Mouse (Mus musculus) embryonic fibroblast, embryonic 13.5 days (primary cell): ENCODE measurements at regions not wholly inside any gene's neighbourhood (a gene's known extent, or its start where the extent isn't known, plus 50 kb on each side); places are given as distances from the start of the nearest gene placed in this dataset.

ENCODE experiments used
- H3K27ac ChIP-seq: 2 replicates; pipeline ENCODE4 v1.5.1; 2012; ENCODE audit warnings: low read length, control low read depth, inconsistent platforms; ENCODE audit not compliant: insufficient read depth
- H3K4me1 ChIP-seq: 2 replicates; pipeline ENCODE4 v1.6.1; 2011; ENCODE audit warnings: low read length; ENCODE audit not compliant: control insufficient read depth, insufficient read depth
- H3K4me3 ChIP-seq: 2 replicates; pipeline ENCODE4 v1.5.1; 2011; ENCODE audit warnings: mild to moderate bottlenecking, control low read depth, low read length; ENCODE audit not compliant: insufficient read depth
- CTCF ChIP-seq: IDR thresholded peaks from 2 replicates; pipeline ENCODE4 v1.5.1; 2011; ENCODE audit warnings: mild to moderate bottlenecking, control low read depth, low read length, moderate library complexity, borderline replicate concordance; ENCODE audit not compliant: insufficient read depth
- POLR2A ChIP-seq: IDR thresholded peaks from 2 replicates; pipeline ENCODE4 v1.6.1; 2011; ENCODE audit warnings: low read depth, mild to moderate bottlenecking, control low read depth, low read length, moderate library complexity

DNA sequence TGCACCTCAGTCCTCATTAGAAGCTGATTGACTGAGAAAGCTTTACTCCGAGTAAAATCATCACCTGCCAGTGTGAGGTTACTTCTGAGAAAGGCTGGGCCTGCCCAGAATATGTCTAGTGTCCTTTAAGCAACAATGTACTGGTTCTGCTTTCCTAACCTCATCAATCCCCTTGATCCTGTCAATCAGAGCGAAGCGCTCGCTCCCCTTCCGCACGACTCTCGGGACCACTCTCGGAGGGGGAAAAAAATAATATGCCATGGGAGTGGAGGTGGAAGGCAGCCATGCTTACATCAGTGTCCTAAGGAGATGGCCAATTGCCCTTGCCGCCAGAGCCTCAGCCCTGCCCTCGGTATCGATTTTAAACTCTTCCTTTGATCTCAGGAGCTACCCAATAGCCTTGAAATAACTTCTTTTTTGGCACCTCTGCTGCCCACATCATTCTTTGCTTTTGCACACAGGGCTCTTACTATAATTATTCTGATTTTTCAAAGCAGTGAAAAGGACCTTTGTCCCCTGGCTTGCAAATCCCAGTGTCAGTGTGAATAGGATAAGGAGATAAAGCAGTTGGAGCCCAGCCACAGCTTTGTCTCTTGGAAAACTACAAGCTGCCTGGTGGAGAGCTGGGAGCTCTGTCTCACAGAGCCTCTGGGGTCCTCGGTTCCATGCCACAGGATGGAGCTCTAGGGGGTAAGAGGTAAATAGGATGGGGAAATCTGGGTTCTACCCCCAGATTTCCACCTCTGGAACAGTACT, 80.5 kb upstream of the Mon1b start:
- TF ChIP-seq CTCF (no peak), POLR2A (no peak)
- no peaks in the 10 kb centered on the region for H3K4me1 ChIP-seq

DNA sequence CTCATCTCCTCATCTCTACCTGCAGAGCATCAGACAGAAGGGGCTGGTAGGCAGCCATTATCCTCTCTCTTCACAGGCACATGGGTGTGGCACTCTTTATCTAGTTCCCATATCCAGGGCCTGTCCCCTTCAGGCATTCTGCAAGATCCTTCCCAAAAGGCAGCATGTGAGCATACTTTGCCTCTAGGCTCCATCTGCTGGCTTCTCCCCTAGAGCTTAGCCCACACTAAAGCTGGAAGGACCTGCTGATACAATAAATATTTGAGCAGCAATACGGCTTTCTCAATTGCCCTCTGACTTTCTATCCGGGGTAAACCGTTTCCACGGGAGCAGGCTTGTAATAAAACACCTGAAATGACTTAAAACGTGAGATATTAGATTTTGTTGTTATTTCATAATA, 78.4 kb upstream of the Mon1b start:
- TF ChIP-seq POLR2A (no peak), CTCF (no peak)
- H3K27ac ChIP-seq: no peak overlapping the region
- H3K4me1 ChIP-seq: no peaks in the 10 kb centered on the region
- no peak overlapping the region for H3K4me3 ChIP-seq

More for the DNA sequence above, 80.5 kb upstream of the Mon1b start:
- Histone ChIP-seq H3K4me3 (no peak overlapping the region), H3K27ac (no peak overlapping the region)

DNA sequence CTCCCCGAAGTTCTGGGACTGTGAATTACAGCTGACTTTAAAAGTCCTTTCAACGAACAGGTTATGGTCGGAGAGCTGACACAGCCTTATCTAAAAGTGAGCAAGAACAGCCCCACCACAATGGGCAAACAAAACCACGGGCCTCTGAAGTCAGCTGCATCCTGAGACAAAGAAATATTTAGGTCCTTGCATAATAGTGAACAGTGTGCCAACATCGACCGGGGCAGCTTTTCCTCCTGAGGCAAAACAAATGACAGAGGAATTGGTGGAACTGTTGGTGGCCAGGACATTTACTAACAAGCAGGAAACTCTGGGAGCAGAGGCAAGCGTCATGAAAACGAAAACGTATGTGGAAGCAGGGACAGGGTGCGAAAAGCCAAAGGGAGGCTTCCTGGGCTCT, 54.3 kb upstream of the Mon1b start:
- H3K4me3 ChIP-seq: no peak overlapping the region
- H3K4me1 ChIP-seq: 0 out of 2 replicates have a peak, but pooled peaks cover 2% of the 10 kb centered on the region
- TF ChIP-seq CTCF (no peak), POLR2A (no peak)
- H3K27ac ChIP-seq: no peak overlapping the region

DNA sequence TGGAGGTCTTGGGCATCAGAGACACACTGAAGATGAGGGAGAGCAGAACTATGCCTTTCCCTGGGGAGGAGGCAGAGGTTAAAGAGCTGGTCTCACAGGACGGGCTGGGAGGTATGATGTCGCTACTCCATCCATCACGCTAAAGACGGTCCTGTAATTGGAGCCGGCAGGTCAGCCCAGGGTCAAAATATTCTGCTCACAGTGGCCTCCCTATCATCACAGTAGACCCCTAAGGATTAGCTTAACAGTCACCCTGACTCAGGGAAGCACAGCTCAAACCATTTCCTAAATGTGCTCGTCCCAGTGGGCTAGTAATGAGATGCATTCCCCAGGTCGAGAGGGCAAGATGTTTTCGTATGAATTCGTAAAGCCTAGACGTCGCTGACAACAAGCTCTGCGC, 53.7 kb upstream of the Mon1b start:
- TF ChIP-seq CTCF (no peak), POLR2A (no peak)

DNA sequence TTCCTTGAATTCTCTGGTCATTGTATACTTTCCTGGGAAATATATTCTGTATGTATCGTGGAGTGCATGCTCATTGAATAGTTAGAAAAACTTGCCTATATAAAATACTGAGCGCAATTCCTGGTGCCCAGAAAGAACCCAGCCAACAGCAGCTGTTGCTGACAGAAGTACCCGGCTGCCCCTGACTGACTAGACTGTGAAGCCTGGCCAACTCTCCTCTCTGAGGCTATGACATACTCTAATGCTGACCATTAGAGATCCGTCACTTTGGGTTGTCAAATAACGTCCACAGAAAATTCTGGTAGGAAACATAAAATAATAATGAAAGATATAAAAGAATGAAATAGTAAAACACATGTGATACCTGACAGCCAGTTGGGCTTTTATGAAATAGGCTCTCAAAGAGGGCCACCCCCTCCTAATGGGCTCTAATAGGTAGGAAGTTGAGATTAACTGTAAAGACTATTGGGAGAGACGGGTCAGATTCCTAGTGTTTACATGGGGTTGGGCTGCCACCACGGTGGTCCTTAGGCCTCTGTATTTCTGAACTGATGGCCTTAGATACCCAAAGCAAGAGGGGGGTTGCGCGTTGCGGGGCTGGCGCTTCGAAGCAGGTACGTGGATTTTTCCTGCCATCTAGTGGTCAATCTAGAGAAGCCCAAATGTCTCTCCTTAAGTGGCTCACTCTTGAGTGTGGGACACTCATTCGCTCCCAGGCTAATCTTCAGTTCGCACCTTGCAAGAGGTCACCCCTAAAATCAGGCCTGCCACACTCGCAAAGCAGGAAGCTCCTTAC, 53.0 kb upstream of the Mon1b start:
- 0 out of 2 replicates have a peak, but pooled peaks cover 2% of the 10 kb centered on the region for H3K4me1 ChIP-seq
- H3K4me3 ChIP-seq: no peak overlapping the region
- H3K27ac ChIP-seq: no peak overlapping the region
- peak; percentile 64 for TF ChIP-seq CTCF
- no peak for TF ChIP-seq POLR2A

More for the DNA sequence above, 53.7 kb upstream of the Mon1b start:
- 0 out of 2 replicates have a peak, but pooled peaks cover 2% of the 10 kb centered on the region for H3K4me1 ChIP-seq
- no peak overlapping the region for H3K4me3 ChIP-seq
- H3K27ac ChIP-seq: no peak overlapping the region

DNA sequence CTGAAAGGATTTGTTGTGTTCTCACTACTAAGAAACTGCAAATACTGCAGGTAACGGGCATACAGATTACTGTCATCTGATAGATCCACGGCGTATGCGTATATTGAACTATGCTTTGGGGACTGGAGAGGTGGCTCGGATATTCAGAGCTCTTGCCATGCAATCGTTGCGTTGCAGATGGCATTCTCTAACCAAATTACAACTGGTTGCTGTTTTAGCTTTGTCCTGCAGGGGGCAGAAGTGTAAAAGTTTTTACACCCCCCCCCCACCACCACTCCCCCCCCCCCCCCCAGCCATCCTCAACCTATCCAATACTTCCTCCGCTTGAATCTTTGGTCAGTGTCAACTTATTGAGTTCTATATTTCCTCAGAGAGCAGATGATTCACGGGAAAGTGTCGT, 51.6 kb upstream of the Mon1b start:
- no peak for TF ChIP-seq CTCF
- TF ChIP-seq POLR2A: no peak
- Histone ChIP-seq H3K27ac (no peak overlapping the region), H3K4me1 (0 out of 2 replicates have a peak, but pooled peaks cover 2% of the 10 kb centered on the region), H3K4me3 (no peak overlapping the region)
